Mouse (Mus musculus): ENCODE data around the gene Tacc2. TPM values are rescaled to one million over a fixed set of nuclear protein-coding genes. Genes with fewer than 3 reads are reported as not detected.

The Tacc2 gene
- polyA plus RNA-seq, 1 experiment from 2014 or later = 69.4 TPM

GRCm38 (mm10) chr7:130726185-130726584 lies 148.9 kb downstream of the Tacc2 start:
- no peak overlapping the region for H3K4me3 ChIP-seq
- peaks cover 51% of the 10 kb centered on the region for H3K36me3 ChIP-seq
- no peak overlapping the region for H3K4me2 ChIP-seq (replicated peaks)
- 81% methylated on average over 3 of the region's 3 CpGs for WGBS
- peaks cover 5% of the 10 kb centered on the region for H3K4me1 ChIP-seq
- no peak for ATAC-seq (ENCODE audit: low FRiP score)
- no peak overlapping the region for H3K9ac ChIP-seq
- H3K27me3 ChIP-seq = no peaks in the 10 kb centered on the region
- H3K27ac ChIP-seq = no peak overlapping the region
- H3K9me3 ChIP-seq (replicated peaks) = no peaks in the 10 kb centered on the region

DNA sequence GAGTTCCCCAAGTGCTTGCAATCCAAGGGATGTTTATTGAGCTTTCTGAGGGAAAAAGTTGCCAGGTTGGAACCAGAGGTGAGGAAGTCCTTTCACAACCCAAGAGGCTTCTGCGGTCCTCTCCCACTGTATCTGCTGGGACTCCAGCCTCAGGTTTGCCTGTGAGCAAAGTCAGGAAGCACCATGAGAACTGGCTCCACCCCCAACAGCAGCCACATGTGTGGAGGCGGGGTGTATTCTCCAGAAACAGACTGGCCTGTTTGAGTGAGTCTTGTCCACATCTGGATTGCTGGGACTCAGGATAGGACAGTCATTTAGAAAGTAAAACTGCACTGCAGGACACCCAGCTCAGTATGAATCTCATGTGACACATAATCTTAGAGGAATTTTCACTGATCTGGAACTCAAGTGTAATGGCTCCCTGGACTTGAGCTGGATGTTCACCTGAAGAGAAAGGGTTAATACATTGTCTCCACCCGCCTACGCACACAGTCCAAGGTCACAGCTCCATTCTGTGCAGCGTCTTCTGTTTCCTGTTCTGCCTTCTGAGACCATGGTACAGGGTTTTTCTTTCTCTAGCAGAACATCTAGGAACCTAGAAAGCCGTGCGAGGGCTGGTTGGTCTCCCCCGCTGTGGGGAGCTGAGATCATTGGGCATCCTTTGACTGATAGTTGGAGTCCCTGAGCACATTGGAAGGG lies 149.6 kb downstream of the Tacc2 start:
- peaks cover 12% of the 10 kb centered on the region for H3K4me1 ChIP-seq
- 73% methylated on average over 8 of the region's 8 CpGs for WGBS
- H3K27ac ChIP-seq = no peak overlapping the region
- no peak overlapping the region for H3K9ac ChIP-seq
- no peak overlapping the region for H3K4me3 ChIP-seq
- no peak overlapping the region for H3K4me2 ChIP-seq (replicated peaks)
- H3K27me3 ChIP-seq = no peaks in the 10 kb centered on the region
- no peaks in the 10 kb centered on the region for H3K9me3 ChIP-seq (replicated peaks)
- no peak for ATAC-seq (ENCODE audit: low FRiP score)
- peaks cover 52% of the 10 kb centered on the region for H3K36me3 ChIP-seq

DNA sequence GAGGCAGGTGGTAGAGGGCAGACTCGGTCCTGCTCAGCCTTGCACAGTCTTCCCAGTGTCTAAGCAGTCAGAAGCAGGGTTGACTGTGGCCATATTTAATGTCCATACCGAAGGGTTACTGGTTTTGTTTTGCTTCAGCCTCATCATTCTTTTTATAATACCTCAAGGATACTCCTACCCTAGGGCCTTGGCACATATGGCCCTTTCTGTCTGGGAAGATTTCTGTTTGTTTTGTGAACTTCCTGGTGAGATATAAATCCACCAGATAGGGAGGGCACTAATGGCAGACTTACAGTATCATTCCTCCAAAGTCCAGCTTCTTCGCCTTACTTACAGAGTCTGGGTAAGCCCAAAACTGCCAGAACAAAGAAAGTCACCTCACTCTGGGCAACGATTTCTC lies 150.3 kb downstream of the Tacc2 start:
- ATAC-seq (ENCODE audit: low FRiP score) = no peak
- no peaks in the 10 kb centered on the region for H3K27me3 ChIP-seq
- H3K9ac ChIP-seq = no peak overlapping the region
- H3K4me2 ChIP-seq (replicated peaks) = no peak overlapping the region
- 93% methylated on average over 4 of the region's 4 CpGs for whole genome bisulfite sequencing
- H3K36me3 ChIP-seq = peaks cover 50% of the 10 kb centered on the region
- no peak overlapping the region for H3K27ac ChIP-seq
- no peak overlapping the region for H3K4me3 ChIP-seq
- H3K4me1 ChIP-seq = peaks cover 17% of the 10 kb centered on the region
- no peaks in the 10 kb centered on the region for H3K9me3 ChIP-seq (replicated peaks)

DNA sequence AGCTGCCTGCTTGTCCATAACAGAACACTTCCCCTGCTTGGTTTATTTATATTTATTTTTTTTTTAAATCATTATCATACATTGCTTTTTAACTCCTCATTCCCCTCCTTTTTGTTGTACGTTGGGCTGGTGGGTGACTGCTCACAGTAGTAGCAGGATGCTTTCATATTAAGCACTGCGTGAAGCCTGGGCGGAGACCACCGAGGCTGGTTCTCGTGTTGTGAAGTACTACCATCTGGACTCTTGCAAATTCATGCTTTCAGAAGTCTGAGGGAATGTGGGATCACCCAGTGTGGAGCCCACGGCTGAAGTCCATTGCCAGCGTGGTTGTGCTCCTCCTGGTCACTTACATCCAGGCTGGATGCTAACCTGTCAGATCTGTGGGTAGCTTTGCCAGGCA lies 154.6 kb downstream of the Tacc2 start:
- H3K9me3 ChIP-seq (replicated peaks) = no peaks in the 10 kb centered on the region
- H3K4me1 ChIP-seq = peaks cover 19% of the 10 kb centered on the region
- H3K27me3 ChIP-seq = no peaks in the 10 kb centered on the region
- H3K36me3 ChIP-seq = peaks cover 63% of the 10 kb centered on the region
- no peak overlapping the region for H3K27ac ChIP-seq
- no peak overlapping the region for H3K4me3 ChIP-seq
- no peak for ATAC-seq (ENCODE audit: low FRiP score)
- H3K9ac ChIP-seq = no peak overlapping the region
- 65% methylated on average over 7 of the region's 7 CpGs for WGBS
- no peak overlapping the region for H3K4me2 ChIP-seq (replicated peaks)

DNA sequence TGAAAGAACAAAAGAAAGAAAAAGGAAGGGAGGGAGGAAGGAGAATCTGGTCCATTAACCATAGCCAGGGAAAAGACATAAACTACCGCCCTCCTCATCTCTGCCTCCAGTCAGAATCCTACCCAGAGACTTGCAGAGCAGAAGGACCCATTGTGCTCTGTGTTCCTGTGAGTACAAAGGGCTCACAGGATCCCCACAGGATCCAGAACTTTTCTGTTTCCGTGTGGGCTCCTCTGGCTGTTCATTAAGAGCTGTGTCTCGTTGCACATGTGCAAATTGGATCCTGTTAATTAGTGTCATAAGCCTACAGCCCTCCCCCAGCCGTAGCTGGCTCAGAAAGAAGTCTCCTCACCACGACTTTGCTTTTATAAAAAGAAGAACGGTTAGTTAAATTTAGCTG lies 155.7 kb downstream of the Tacc2 start:
- 63% methylated on average over 6 of the region's 6 CpGs for WGBS
- H3K9me3 ChIP-seq (replicated peaks) = no peaks in the 10 kb centered on the region
- peaks cover 73% of the 10 kb centered on the region for H3K36me3 ChIP-seq
- no peak for ATAC-seq (ENCODE audit: low FRiP score)
- no peak overlapping the region for H3K4me2 ChIP-seq (replicated peaks)
- peak overlapping the region; percentile 45; the same call in 1 of the 2 replicates for H3K27ac ChIP-seq
- H3K9ac ChIP-seq = no peak overlapping the region
- H3K27me3 ChIP-seq = no peaks in the 10 kb centered on the region
- peaks cover 19% of the 10 kb centered on the region for H3K4me1 ChIP-seq
- H3K4me3 ChIP-seq = no peak overlapping the region

- no peak overlapping the region for H3K4me3 ChIP-seq
- no peaks in the 10 kb centered on the region for H3K9me3 ChIP-seq (replicated peaks)
- WGBS = 95% methylated on average over 8 of the region's 8 CpGs
- peaks cover 73% of the 10 kb centered on the region for H3K36me3 ChIP-seq
- no peak overlapping the region for H3K9ac ChIP-seq
- no peaks in the 10 kb centered on the region for H3K27me3 ChIP-seq
- H3K4me2 ChIP-seq (replicated peaks) = no peak overlapping the region
- no peak for ATAC-seq (ENCODE audit: low FRiP score)
- H3K4me1 ChIP-seq = peaks cover 19% of the 10 kb centered on the region
- H3K27ac ChIP-seq = no peak overlapping the region
Measured at GRCm38 (mm10) chr7:130733423-130733822, 156.2 kb downstream of the Tacc2 start.

GRCm38 (mm10) chr7:130734195-130734787 lies 157.1 kb downstream of the Tacc2 start:
- H3K36me3 ChIP-seq = peaks cover 69% of the 10 kb centered on the region
- ATAC-seq (ENCODE audit: low FRiP score) = no peak
- no peaks in the 10 kb centered on the region for H3K9me3 ChIP-seq (replicated peaks)

GRCm38 (mm10) chr7:130741099-130741498 lies 163.9 kb downstream of the Tacc2 start:
- 84% methylated on average over 4 of the region's 4 CpGs for WGBS
- no peak for ATAC-seq (ENCODE audit: low FRiP score)
- H3K27me3 ChIP-seq = no peaks in the 10 kb centered on the region

More at GRCm38 (mm10) chr7:130734195-130734787, 157.1 kb downstream of the Tacc2 start:
- H3K27me3 ChIP-seq = no peaks in the 10 kb centered on the region
- H3K4me3 ChIP-seq = no peak overlapping the region
- H3K4me1 ChIP-seq = peaks cover 19% of the 10 kb centered on the region
- no peak overlapping the region for H3K4me2 ChIP-seq (replicated peaks)
- no peak overlapping the region for H3K9ac ChIP-seq
- no peak overlapping the region for H3K27ac ChIP-seq
- 100% methylated on average over 2 of the region's 2 CpGs for WGBS

GRCm38 (mm10) chr7:130743239-130744025 lies 166.2 kb downstream of the Tacc2 start:
- H3K36me3 ChIP-seq = peaks cover 78% of the 10 kb centered on the region
- ATAC-seq (ENCODE audit: low FRiP score) = 0 out of 2 replicates have a peak, but pooled peaks have one; percentile 32
- no peaks in the 10 kb centered on the region for H3K27me3 ChIP-seq
- H3K9me3 ChIP-seq (replicated peaks) = no peaks in the 10 kb centered on the region
- peaks cover 6% of the 10 kb centered on the region; the same call in 1 of the 2 replicates for H3K4me1 ChIP-seq
- H3K27ac ChIP-seq = peak overlapping the region; percentile 12; the same call in 1 of the 2 replicates
- no peak overlapping the region for H3K4me2 ChIP-seq (replicated peaks)
- no peak overlapping the region for H3K4me3 ChIP-seq
- 84% methylated on average over 9 of the region's 9 CpGs for WGBS
- H3K9ac ChIP-seq = no peak overlapping the region

More at GRCm38 (mm10) chr7:130741099-130741498, 163.9 kb downstream of the Tacc2 start:
- Histone ChIP-seq H3K4me3 (no peak overlapping the region), H3K4me1 (no peaks in the 10 kb centered on the region), H3K36me3 (peaks cover 85% of the 10 kb centered on the region), H3K9me3 (replicated peaks) (no peaks in the 10 kb centered on the region), H3K27ac (no peak overlapping the region), H3K9ac (no peak overlapping the region), H3K4me2 (replicated peaks) (no peak overlapping the region)

DNA sequence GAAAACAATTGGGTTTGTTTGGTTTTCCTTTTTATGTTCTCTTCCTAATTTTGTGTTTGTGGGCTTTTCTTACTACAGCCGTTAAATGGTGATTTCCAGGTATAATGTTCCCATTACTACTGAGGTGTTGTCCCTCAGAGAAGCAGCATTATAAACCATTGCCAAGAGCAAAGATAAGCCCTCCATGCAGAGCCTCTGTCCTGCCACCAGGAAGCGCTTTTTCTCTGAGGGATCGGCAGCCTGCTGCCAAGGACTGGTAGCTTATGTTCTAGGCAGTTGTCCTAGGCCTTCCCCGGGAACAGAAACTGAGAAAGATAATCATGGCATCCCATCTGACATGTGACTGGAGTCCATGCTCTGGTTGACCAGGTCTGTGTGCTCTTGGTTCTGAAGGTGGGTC lies 171.9 kb downstream of the Tacc2 start:
- 93% methylated on average over 4 of the region's 4 CpGs for WGBS
- Histone ChIP-seq H3K27ac (peak overlapping the region; percentile 88; the same call in 1 of the 2 replicates), H3K9ac (no peak overlapping the region), H3K4me1 (peaks cover 37% of the 10 kb centered on the region), H3K36me3 (peaks cover 48% of the 10 kb centered on the region), H3K27me3 (no peaks in the 10 kb centered on the region), H3K9me3 (replicated peaks) (no peaks in the 10 kb centered on the region), H3K4me2 (replicated peaks) (no peak overlapping the region), H3K4me3 (no peak overlapping the region)
- no peak for ATAC-seq (ENCODE audit: low FRiP score)

GRCm38 (mm10) chr7:130750752-130751490 lies 173.7 kb downstream of the Tacc2 start:
- Histone ChIP-seq H3K9ac (no peak overlapping the region), H3K4me1 (peaks cover 47% of the 10 kb centered on the region), H3K36me3 (peaks cover 43% of the 10 kb centered on the region), H3K27me3 (no peaks in the 10 kb centered on the region), H3K27ac (peak overlapping the region; percentile 88), H3K4me3 (no peak overlapping the region), H3K4me2 (replicated peaks) (0 out of 2 replicates have a peak overlapping the region, but pooled peaks have one; percentile 7), H3K9me3 (replicated peaks) (no peaks in the 10 kb centered on the region)
- 30% methylated on average over 17 of the region's 17 CpGs for WGBS
- ATAC-seq (ENCODE audit: low FRiP score) = peak; percentile 84

- Histone ChIP-seq H3K27me3 (no peaks in the 10 kb centered on the region), H3K4me2 (replicated peaks) (0 out of 2 replicates have a peak overlapping the region, but pooled peaks have one; percentile 7), H3K36me3 (peaks cover 43% of the 10 kb centered on the region), H3K27ac (peak overlapping the region; percentile 88), H3K4me1 (peaks cover 52% of the 10 kb centered on the region), H3K4me3 (no peak overlapping the region), H3K9ac (no peak overlapping the region), H3K9me3 (replicated peaks) (no peaks in the 10 kb centered on the region)
- 26% methylated on average over 7 of the region's 9 CpGs for WGBS
- no peak for ATAC-seq (ENCODE audit: low FRiP score)
Measured at GRCm38 (mm10) chr7:130751678-130752077, 174.4 kb downstream of the Tacc2 start.

Data from hindbrain, embryonic 12.5 days (tissue).